Mouse (Mus musculus) G1E (cell line): ENCODE measurements around the gene Camkmt. TPM values are rescaled to one million over a fixed set of nuclear protein-coding genes. Genes with fewer than 3 reads are reported as not detected.

Experiments
- ATAC-seq: 2 replicates; pipeline ENCODE4 v1.8.0; 2016; ENCODE audit warnings: mild to moderate bottlenecking; ENCODE audit not compliant: insufficient number of reproducible peaks, poor library complexity, low FRiP score, severe bottlenecking; ENCODE audit errors: extremely low read depth
- DNase-seq: peaks from one replicate; pipeline ENCODE4 v3.0.0; 2012; ENCODE audit warnings: low spot score
- H3K27me3 ChIP-seq: 2 replicates; pipeline ENCODE4 v1.6.1; 2012; ENCODE audit warnings: mild to moderate bottlenecking, low read length, inconsistent platforms; ENCODE audit not compliant: insufficient read depth
- H3K36me3 ChIP-seq: replicated peaks from 2 replicates; pipeline ENCODE3; 2012; ENCODE audit warnings: mild to moderate bottlenecking, inconsistent platforms
- H3K4me1 ChIP-seq: 2 replicates; pipeline ENCODE4 v1.6.1; 2012; ENCODE audit warnings: low read depth, low read length, inconsistent platforms, mixed read lengths; ENCODE audit not compliant: insufficient read depth
- H3K4me3 ChIP-seq: 2 replicates; pipeline ENCODE4 v1.5.1; 2012; ENCODE audit warnings: low read depth, mild to moderate bottlenecking, inconsistent platforms, low read length, moderate library complexity, mixed read lengths
- H3K9me3 ChIP-seq: replicated peaks from 2 replicates; pipeline ENCODE4 v1.6.1; 2012; ENCODE audit warnings: inconsistent platforms
- CTCF ChIP-seq: IDR thresholded peaks from 2 replicates; pipeline ENCODE4 v1.5.1; 2012; ENCODE audit warnings: low read depth, low read length, inconsistent platforms, mixed read lengths
- GATA1 ChIP-seq: IDR thresholded peaks from 2 replicates; pipeline ENCODE4 v1.6.1; 2012; ENCODE audit warnings: borderline replicate concordance, low read length, inconsistent platforms, mixed read lengths
- GATA2 ChIP-seq: IDR thresholded peaks from 2 replicates; pipeline ENCODE4 v1.6.1; 2012; ENCODE audit warnings: low read depth, low read length, inconsistent platforms, borderline replicate concordance
- POLR2AphosphoS5 ChIP-seq: IDR thresholded peaks from 2 replicates; pipeline ENCODE4 v1.6.1; 2012; ENCODE audit warnings: low read depth, low read length, inconsistent platforms; ENCODE audit not compliant: insufficient replicate concordance
- TAL1 ChIP-seq: conservative IDR thresholded peaks from 2 replicates; pipeline ENCODE4 v1.6.1; 2012; ENCODE audit warnings: low read depth, low read length, inconsistent platforms, mixed read lengths
- polyA plus RNA-seq: library from polyadenylated mRNA; stranded (reverse); fragments of >175 nt; gene quantifications from 2 replicates; pipeline ENCODE4 v1.2.3, GENCODE M21; 2012
- total RNA-seq, 2 experiments: library from RNA; stranded (forward) in 1 of 2; stranded (reverse) in 1 of 2; fragments of 200-1000 nt in 1 of 2; fragments of >200 nt in 1 of 2; fragmentation: Nextera tagmentation in 1 of 2; gene quantifications; 2 replicates each; pipeline ENCODE4 v1.2.3; 2014 to 2017

Gene Camkmt
- total and polyA plus RNA-seq, 3 experiments = 1.6 to 8.0 (median 1.7) TPM

DNA sequence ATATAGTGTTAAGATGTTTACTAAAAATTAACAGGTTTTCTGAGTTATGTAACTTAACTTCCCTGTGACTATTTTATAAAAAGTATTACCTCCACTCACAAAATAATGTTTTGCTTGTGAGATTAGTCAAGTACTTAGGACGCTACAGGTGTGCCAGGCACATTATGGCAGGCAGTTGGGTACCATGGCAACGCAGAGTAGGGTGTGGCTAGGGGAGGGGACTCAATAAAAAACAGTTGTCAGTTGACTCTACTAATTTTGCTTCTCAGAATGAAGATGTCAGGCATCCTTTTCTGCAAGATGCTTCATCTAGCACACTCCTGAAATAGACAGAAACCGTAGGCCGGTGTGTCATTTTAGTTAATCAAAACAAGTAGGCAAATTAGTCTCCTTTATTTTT lies 310.4 kb downstream of the Camkmt start:
- Histone ChIP-seq H3K4me1 (peaks cover 35% of the 10 kb centered on the region), H3K36me3 (no peaks in the 10 kb centered on the region), H3K27me3 (no peaks in the 10 kb centered on the region), H3K9me3 (no peaks in the 10 kb centered on the region), H3K4me3 (no peak overlapping the region)
- ATAC-seq (no peak), DNase-seq (no peak)
- TF ChIP-seq GATA1 = no peak
- no peak for TF ChIP-seq TAL1
- TF ChIP-seq GATA2 = no peak
- no peak for TF ChIP-seq POLR2AphosphoS5
- TF ChIP-seq CTCF = no peak

- ATAC-seq (no peak), DNase-seq (no peak)
- H3K4me1 ChIP-seq = peaks cover 49% of the 10 kb centered on the region
- H3K9me3 ChIP-seq = peaks cover 6% of the 10 kb centered on the region; the same call in 1 of the 2 replicates
- H3K36me3 ChIP-seq = no peaks in the 10 kb centered on the region
- no peaks in the 10 kb centered on the region for H3K27me3 ChIP-seq
- TF ChIP-seq GATA2 = no peak
- no peak for TF ChIP-seq GATA1
- no peak for TF ChIP-seq POLR2AphosphoS5
- no peak for TF ChIP-seq TAL1
- TF ChIP-seq CTCF = no peak
- no peak overlapping the region for H3K4me3 ChIP-seq
These were observed 314.8 kb downstream of the Camkmt start for GRCm38 (mm10) chr17:85405161-85405560.

- H3K4me3 ChIP-seq = no peak overlapping the region
- no peaks in the 10 kb centered on the region for H3K36me3 ChIP-seq
- H3K27me3 ChIP-seq = no peaks in the 10 kb centered on the region
- DNase-seq = no peak
- peaks cover 43% of the 10 kb centered on the region for H3K4me1 ChIP-seq
- no peak for ATAC-seq
- TF ChIP-seq GATA2 (no peak), GATA1 (no peak), CTCF (no peak), TAL1 (no peak), POLR2AphosphoS5 (no peak)
- peaks cover 11% of the 10 kb centered on the region for H3K9me3 ChIP-seq
These were observed 315.8 kb downstream of the Camkmt start for GRCm38 (mm10) chr17:85406195-85406594.

DNA sequence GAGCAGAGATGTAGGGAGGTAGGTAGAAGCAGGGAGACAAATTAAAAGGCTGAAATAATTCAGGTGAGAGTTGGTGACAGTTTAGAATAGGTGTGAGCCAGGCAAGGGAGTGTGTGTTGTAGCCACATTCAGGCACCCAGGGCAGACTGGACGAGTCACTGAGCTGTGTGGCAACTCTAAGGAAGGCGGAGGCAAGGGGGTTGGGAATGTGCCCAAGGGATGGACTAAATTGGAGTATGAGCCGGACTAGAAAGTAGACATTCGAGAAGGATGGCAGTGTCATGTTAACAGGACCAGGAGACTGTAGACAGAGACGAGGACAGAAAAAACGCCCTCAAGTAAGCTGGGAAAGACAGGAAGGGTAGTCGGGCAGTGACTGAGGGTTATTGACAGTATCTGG lies 338.5 kb downstream of the Camkmt start:
- H3K36me3 ChIP-seq = no peaks in the 10 kb centered on the region
- TF ChIP-seq TAL1 = no peak
- DNase-seq (no peak), ATAC-seq (no peak)
- H3K4me3 ChIP-seq = no peak overlapping the region
- no peaks in the 10 kb centered on the region for H3K27me3 ChIP-seq
- H3K9me3 ChIP-seq = no peaks in the 10 kb centered on the region
- H3K4me1 ChIP-seq = peaks cover 39% of the 10 kb centered on the region

- Histone ChIP-seq H3K4me3 (no peak overlapping the region), H3K4me1 (peaks cover 34% of the 10 kb centered on the region), H3K9me3 (no peaks in the 10 kb centered on the region), H3K36me3 (no peaks in the 10 kb centered on the region), H3K27me3 (no peaks in the 10 kb centered on the region)
- TF ChIP-seq POLR2AphosphoS5 = no peak
- TF ChIP-seq CTCF = no peak
- TF ChIP-seq GATA1 = no peak
- TF ChIP-seq GATA2 = no peak
- no peak for TF ChIP-seq TAL1
- DNase-seq = no peak
- no peak for ATAC-seq
These were observed 342.6 kb downstream of the Camkmt start for GRCm38 (mm10) chr17:85432923-85433322.

DNA sequence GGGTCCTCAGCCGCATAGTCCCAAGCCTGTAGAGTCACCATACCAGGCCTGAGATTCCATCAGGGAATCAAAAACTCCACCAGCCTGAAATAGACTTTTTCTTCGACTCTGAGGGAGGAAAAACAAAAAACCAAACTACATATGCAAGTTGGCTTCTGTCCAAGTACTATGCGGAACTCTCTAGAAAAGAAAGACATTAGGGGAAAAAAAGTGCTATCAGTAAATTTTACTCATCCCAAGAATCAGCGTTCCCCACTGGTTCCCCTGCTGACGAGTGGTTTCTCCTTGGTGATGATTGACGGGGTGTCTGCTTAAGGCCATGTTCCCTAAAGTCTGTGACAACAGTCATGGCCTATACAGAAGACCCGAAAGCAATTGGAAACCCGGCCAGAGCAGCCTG lies 352.7 kb downstream of the Camkmt start:
- H3K27me3 ChIP-seq = no peaks in the 10 kb centered on the region
- DNase-seq (no peak), ATAC-seq (no peak)
- no peak for TF ChIP-seq GATA1
- H3K4me3 ChIP-seq = no peak overlapping the region
- peaks cover 66% of the 10 kb centered on the region for H3K4me1 ChIP-seq
- no peaks in the 10 kb centered on the region for H3K36me3 ChIP-seq
- no peaks in the 10 kb centered on the region for H3K9me3 ChIP-seq

DNA sequence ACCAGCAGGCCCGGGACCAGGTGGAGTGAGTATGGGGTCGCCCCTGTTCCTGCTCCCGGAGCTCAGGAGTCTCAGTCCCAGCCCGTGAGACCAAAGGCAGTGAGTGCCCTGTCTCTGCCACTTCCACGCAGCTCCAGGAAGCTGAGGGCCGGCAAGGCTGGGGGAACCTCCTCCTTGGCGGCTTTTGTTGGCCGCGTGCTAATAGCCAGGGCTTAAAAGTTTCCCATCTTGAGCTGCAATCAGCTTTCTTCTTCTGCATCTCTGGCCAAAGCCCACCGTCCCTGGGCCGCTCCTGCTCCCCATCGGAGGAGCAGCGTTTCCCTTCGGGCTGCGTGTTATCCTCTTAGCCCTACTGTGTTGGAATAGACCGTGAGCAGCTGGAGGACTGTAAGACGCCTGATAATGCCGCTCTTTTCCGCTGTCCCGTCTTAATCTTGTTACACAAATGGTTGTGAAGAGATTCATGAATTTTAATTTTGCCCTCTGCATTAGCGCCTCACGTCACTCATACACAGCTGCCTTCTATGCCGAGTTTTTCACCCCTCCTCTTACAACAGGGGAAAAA lies 364.1 kb downstream of the Camkmt start:
- DNase-seq (no peak), ATAC-seq (no peak; the same call in 1 of the 2 replicates)
- H3K4me1 ChIP-seq = peaks cover 34% of the 10 kb centered on the region
- H3K36me3 ChIP-seq = no peaks in the 10 kb centered on the region
- no peak overlapping the region for H3K4me3 ChIP-seq
- 0 out of 2 replicates have a peak, but pooled peaks cover 3% of the 10 kb centered on the region for H3K9me3 ChIP-seq
- no peaks in the 10 kb centered on the region for H3K27me3 ChIP-seq
- TF ChIP-seq CTCF (no peak), POLR2AphosphoS5 (no peak), GATA1 (no peak), GATA2 (no peak), TAL1 (no peak)
